Comparison of ENCODE assay signal across 9 mouse cellular contexts in the genomic region with DNA sequence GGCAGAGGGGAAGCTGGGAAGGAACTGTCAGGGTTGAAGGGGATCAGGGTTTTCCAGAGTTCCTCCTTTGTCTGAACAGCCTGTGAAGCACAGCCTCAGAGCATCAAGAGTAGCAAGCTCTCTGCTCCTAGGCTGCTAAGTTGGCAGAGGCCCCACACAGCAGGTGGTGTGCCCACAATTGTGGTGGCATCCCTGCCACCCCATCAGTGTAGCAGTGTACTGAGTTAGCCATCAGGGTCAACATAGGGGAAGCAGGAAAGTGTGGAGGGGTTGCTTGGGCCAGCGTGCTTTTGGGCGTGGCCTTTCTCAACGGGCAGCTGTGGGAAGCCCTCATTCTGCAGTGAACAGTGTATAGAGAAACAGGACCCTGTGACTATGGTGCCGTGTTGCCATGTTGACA.
"Had no signal": no experiment of that assay in that cellular context is flagged by ENCODE, and none has a peak within 500 bp of the region (broad histone marks: within the 10 kb centered on the region; RNA-seq: fewer than 3 reads in every experiment).

No protein-coding gene starts in this region.

- DNase-seq: kidney, adult 8-10 months; layer of hippocampus, postnatal 36 days; lung, embryonic 14.5 days; lung, postnatal 10 days; lung, postnatal 4 days; right cerebral cortex, adult 18-20 months; right cerebral cortex, postnatal 4 days; spleen, adult 18-20 months; thymus, postnatal 36 days had no signal
